Mouse (Mus musculus): ENCODE results near the gene Orc6.

Orc6 gene

DNA sequence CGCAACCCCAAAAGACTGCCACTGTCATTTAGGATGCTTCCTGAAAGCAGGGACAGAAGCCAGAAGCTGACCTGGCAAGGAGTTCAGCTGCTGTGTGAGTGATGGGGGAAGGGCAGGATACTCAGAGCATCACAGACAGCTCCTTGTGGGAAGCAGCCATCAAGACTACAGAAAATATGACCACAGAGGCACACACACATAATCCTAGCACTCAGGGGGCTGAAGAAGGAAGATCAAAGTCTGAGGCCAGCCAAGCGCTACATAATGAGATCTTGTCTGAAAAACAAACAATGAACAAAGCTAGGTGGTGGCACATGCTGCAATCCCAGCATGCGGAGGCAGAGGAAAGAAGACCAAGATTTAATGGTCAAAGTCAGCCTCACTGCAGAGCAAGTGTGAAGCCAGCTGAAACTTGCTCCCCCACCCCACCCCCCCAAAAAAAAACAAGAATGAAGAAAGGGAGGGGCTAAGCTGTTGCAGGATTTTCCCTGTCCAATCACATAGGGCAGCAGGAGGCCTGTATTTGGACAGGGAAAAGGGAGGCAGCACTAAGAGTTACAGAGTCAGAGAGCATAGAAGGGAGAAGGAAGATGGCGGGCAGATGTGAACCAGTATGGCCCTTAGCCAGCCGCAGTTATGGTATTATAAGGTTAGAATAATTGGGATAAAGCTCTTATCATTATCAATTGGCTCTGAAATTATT lies 40.6 kb downstream of the Orc6 start:
- POLR2A ChIA-PET, result interaction anchor here in 1 of 4 experiments (1.2 to 2.1 kb wide), 3 partner anchors 14 to 40 kb away, joined by 3 to 4 read pairs (median 4); partner anchors contain the start of gene Vps35
- CTCF ChIA-PET, result interaction anchor here in 1 of 4 experiments (1.1 kb wide), 1 partner anchor 359 kb away, joined by 3 read pairs; no protein-coding TSS in a partner anchor

DNA sequence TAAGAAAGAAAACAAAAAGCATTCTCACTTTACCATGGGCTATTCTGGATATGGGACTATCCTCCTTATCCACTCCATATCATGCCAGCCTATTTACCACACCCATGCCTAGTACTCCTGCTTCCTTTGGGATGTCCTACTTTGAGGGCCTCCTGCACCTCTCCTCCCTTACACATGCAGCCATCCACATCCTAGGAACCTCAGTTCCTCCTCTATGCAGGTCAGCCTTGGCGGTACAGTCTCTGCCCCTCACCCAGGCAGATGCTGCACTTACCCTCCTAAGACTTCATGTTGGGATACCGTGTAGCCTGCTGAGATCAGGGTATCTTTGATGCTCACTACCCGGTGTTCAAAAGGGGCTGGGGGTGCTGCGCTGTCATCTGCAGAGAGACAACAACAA lies 53.9 kb downstream of the Orc6 start:
- CTCF ChIA-PET, result no interaction called here
- POLR2A ChIA-PET, result no interaction called here
